Mouse (Mus musculus) lung, embryonic 14.5 days (tissue): ENCODE results near the gene Vps45. TPM values are rescaled to one million over a fixed set of nuclear protein-coding genes. Genes with fewer than 3 reads are reported as not detected.

Source experiments
- ATAC-seq: fragments of 200-750 bp; cut with Nextera tagmentation; 2 replicates; pipeline ENCODE4 v1.8.0; 2017; ENCODE audit warnings: mild to moderate bottlenecking, moderate TSS enrichment, moderate library complexity; ENCODE audit not compliant: insufficient read depth
- DNase-seq: peaks from one replicate; pipeline ENCODE4 v3.0.0-alpha.2; 2015
- H3K27ac ChIP-seq: fragments of 300-500 bp; sonication (generic); 2 replicates; pipeline ENCODE4 v1.5.1; 2014; ENCODE audit warnings: low read depth, mild to moderate bottlenecking, moderate library complexity
- H3K27me3 ChIP-seq: fragments of 300-500 bp; sonication (generic); 2 replicates; pipeline ENCODE4 v1.6.1; 2014; ENCODE audit warnings: low read length, control low read depth; ENCODE audit not compliant: insufficient read depth
- H3K36me3 ChIP-seq: fragments of 300-500 bp; sonication (generic); 2 replicates; pipeline ENCODE4 v1.6.1; 2014; ENCODE audit warnings: control low read depth; ENCODE audit not compliant: insufficient read depth
- H3K4me1 ChIP-seq: fragments of 300-500 bp; sonication (generic); 2 replicates; pipeline ENCODE4 v1.6.1; 2014; ENCODE audit warnings: antibody characterized with exemption, control low read depth; ENCODE audit not compliant: insufficient read depth
- H3K4me2 ChIP-seq: fragments of 300-500 bp; sonication (generic); 2 replicates; pipeline ENCODE4 v1.6.1; 2014; ENCODE audit warnings: mild to moderate bottlenecking
- H3K4me3 ChIP-seq: fragments of 300-500 bp; sonication (generic); 2 replicates; pipeline ENCODE4 v1.5.1; 2014; ENCODE audit warnings: low read depth, low read length
- H3K9ac ChIP-seq: fragments of 300-500 bp; sonication (generic); 2 replicates; pipeline ENCODE4 v1.6.1; 2014
- H3K9me3 ChIP-seq: fragments of 300-500 bp; sonication (generic); 2 replicates; pipeline ENCODE4 v1.6.1; 2016; ENCODE audit warnings: low read depth, low read length, control low read depth
- CTCF ChIP-seq: IDR thresholded peaks from 2 replicates; pipeline ENCODE4 v1.5.1; 2016; ENCODE audit warnings: antibody characterized with exemption, low read depth
- WGBS: fragments of 180-500 bp; shearing (Covaris S2); extraction: QIAGEN DNeasy Blood & Tissue Kit; methylation state at CpG from one replicate; pipeline ENCODE4 v1.1.7; 2014; 5-methylcytosine and 5-hydroxymethylcytosine counted together
- polyA plus RNA-seq: library from polyadenylated mRNA; unstranded; fragments of >200 nt; fragmentation: Nextera tagmentation; extraction: Ambion mirVana; gene quantifications from 2 replicates; pipeline ENCODE4 v1.2.1, GENCODE M21; 2014

The Vps45 gene
- polyA plus RNA-seq: 18.6 and 19.7 TPM in 2 replicates

DNA sequence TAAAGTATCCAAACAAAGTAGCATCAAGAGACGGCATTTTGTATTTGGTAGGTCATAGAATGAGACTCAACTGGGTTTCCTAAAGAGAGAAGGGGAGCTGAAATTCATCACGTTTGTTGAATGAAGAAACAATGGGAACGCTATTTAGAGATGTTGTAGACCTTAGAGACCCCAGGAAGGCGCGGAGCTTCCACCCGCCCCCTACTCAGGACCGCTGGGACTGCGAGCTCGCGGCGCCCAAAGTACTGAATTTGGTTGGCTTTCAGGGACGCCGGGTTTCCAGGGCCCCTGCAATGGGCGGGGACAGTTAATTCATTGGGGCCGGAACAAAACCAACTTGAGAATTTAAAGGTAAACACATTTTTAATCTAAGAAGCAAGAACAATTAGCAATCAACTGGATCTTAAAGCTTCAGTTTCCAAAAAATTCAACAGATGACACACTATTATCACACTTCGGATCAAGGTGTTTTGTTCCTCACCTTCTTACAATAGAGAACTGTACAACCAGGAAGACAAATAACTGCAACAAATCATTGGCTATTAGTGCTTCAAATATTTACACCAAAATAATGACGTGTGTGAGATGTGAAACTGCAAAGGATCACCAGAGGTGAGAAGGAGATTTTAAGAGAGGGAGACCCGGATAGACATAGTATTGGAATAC lies at the start of gene Vps45:
Gene Vps45 (minus strand): TSS at position 236 of the 666 bp plus-strand sequence.
- H3K9me3 ChIP-seq: no peaks in the 10 kb centered on the region
- no peaks in the 10 kb centered on the region for H3K27me3 ChIP-seq
- H3K4me3 ChIP-seq: peak within 1 kb of the TSS; percentile 63
- ATAC-seq: peak; percentile 89
- no peak for TF ChIP-seq CTCF
- peak within 1 kb of the TSS; percentile 78 for H3K4me2 ChIP-seq
- H3K4me1 ChIP-seq: no peaks in the 10 kb centered on the region
- 1% methylated on average over 18 of the region's 18 CpGs for WGBS
- H3K36me3 ChIP-seq: 0 out of 2 replicates have a peak, but pooled peaks cover 5% of the 10 kb centered on the region
- peak within 1 kb of the TSS; percentile 73 for H3K9ac ChIP-seq
- DNase-seq: peak; percentile 83
- H3K27ac ChIP-seq: peak within 1 kb of the TSS; percentile 89

GRCm38 (mm10) chr3:96106151-96106550 lies 47.9 kb upstream of the Vps45 start:
- Histone ChIP-seq H3K9me3 (no peaks in the 10 kb centered on the region), H3K4me1 (peaks cover 5% of the 10 kb centered on the region; the same call in 1 of the 2 replicates), H3K27me3 (no peaks in the 10 kb centered on the region), H3K4me2 (peak overlapping the region; percentile 82), H3K4me3 (peak overlapping the region; percentile 83; the same call in 1 of the 2 replicates), H3K27ac (no peak overlapping the region), H3K36me3 (no peaks in the 10 kb centered on the region), H3K9ac (no peak overlapping the region)
- DNase-seq (no peak), ATAC-seq (no peak)
- no peak for TF ChIP-seq CTCF
- WGBS: 82% methylated on average over 4 of the region's 4 CpGs

DNA sequence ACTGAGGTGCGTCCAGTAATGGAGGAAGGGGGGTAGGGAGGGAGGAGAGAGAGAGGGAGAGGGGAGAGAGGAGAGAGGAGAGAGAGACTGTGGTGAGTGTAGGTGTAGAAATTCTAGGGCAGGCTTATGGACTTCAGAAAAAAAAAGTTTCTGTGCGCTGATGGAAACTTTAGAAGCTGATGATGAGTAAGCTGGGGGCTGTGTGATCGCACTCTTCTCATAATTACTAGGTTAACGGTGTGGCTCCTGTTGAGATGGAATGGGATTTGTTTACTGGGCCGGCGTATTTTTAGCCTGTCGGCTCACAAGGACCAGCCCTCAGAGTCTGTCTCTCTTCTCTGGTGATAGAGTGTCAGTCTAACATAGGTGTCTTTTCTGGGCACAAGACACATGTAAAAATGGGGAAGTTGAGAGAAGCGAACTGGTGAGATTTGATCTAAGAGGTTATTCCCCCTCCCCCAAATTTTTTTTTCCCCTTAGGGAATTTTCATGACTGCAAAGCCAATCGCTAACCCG lies 47.0 kb upstream of the Vps45 start:
- TF ChIP-seq CTCF: no peak
- 9% methylated on average over 10 of the region's 10 CpGs for WGBS
- Histone ChIP-seq H3K9me3 (no peaks in the 10 kb centered on the region), H3K36me3 (no peaks in the 10 kb centered on the region), H3K27me3 (no peaks in the 10 kb centered on the region), H3K9ac (peak overlapping the region; percentile 89), H3K4me3 (peak overlapping the region; percentile 83), H3K4me2 (peak overlapping the region; percentile 82), H3K4me1 (peaks cover 5% of the 10 kb centered on the region; the same call in 1 of the 2 replicates), H3K27ac (peak overlapping the region; percentile 95; the same call in 1 of the 2 replicates)
- DNase-seq (peak; percentile 16), ATAC-seq (no peak)

DNA sequence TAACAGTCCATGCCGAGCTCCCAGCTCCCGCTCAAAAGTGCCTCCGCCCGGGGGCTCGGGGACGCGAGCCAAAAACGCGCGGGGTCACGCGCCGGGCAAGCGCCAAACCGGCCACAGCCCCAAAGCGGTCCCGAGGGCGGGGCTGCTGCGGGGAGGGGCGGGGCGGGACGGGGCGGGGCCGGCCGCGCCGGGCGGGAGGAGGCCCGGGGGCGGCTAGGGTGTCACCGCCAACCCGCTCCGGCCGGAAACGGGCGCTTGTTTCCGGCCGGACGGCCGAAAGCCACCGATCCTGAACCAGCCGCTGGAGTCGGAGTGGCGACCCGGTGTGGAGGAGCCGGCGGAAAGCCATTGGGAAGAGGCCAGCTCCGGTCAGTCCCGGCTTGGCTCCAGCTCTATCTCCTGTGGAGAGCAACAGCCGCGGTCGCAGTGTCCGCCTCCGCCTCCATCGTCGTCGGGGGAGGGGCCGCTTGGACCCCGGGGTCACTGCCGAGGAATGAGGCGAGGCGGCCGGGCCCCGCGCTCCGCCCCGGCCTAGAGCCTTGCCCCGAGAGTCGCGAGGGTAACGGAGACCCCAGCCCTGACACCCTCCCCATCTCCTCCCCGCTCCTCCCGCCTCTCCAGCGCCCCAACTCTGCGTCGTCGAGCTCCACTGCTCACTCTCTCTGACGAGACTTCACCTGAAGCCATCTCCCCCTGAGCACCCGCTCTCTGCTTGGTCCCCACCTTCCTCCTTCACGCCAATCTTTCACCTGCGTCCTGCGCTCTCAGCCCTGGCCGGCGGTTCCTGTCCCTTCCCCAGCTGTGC lies 46.2 kb upstream of the Vps45 start, which contains the start of gene Otud7b:
Gene Otud7b (plus strand): TSS at position 267 of the 805 bp plus-strand sequence.
- TF ChIP-seq CTCF: no peak
- peak within 1 kb of the TSS; percentile 95 for H3K27ac ChIP-seq
- H3K9ac ChIP-seq: peak within 1 kb of the TSS; percentile 89
- H3K9me3 ChIP-seq: no peaks in the 10 kb centered on the region
- peak; percentile 91 for DNase-seq
- H3K36me3 ChIP-seq: no peaks in the 10 kb centered on the region
- peak within 1 kb of the TSS; percentile 83 for H3K4me3 ChIP-seq
- WGBS: under 1% methylated on average over 75 of the region's 84 CpGs
- peak; percentile 91 for ATAC-seq
- H3K27me3 ChIP-seq: no peaks in the 10 kb centered on the region
- peak within 1 kb of the TSS; percentile 82 for H3K4me2 ChIP-seq
- peaks cover 5% of the 10 kb centered on the region; the same call in 1 of the 2 replicates for H3K4me1 ChIP-seq

GRCm38 (mm10) chr3:96103901-96104260 lies 45.6 kb upstream of the Vps45 start:
- ATAC-seq: peak; percentile 45
- Histone ChIP-seq H3K4me1 (peaks cover 5% of the 10 kb centered on the region; the same call in 1 of the 2 replicates), H3K4me2 (peak overlapping the region; percentile 82), H3K36me3 (no peaks in the 10 kb centered on the region), H3K9me3 (no peaks in the 10 kb centered on the region), H3K9ac (peak overlapping the region; percentile 89), H3K27ac (peak overlapping the region; percentile 95), H3K4me3 (peak overlapping the region; percentile 83), H3K27me3 (no peaks in the 10 kb centered on the region)
- 2% methylated on average over 8 of the region's 8 CpGs for WGBS
- no peak for TF ChIP-seq CTCF
- no peak for DNase-seq

GRCm38 (mm10) chr3:96102100-96102872 lies 44.0 kb upstream of the Vps45 start:
- no peaks in the 10 kb centered on the region for H3K36me3 ChIP-seq
- H3K27me3 ChIP-seq: no peaks in the 10 kb centered on the region
- H3K9me3 ChIP-seq: no peaks in the 10 kb centered on the region
- DNase-seq: peak; percentile 81
- H3K27ac ChIP-seq: peak overlapping the region; percentile 12; the same call in 1 of the 2 replicates
- H3K4me3 ChIP-seq: 0 out of 2 replicates have a peak overlapping the region, but pooled peaks have one; percentile 14
- 20% methylated on average over 14 of the region's 14 CpGs for WGBS
- peak overlapping the region; percentile 54 for H3K4me2 ChIP-seq
- H3K4me1 ChIP-seq: peaks cover 9% of the 10 kb centered on the region; the same call in 1 of the 2 replicates
- TF ChIP-seq CTCF: no peak
- peak; percentile 2; the same call in 1 of the 2 replicates for ATAC-seq
- peak overlapping the region; percentile 35; the same call in 1 of the 2 replicates for H3K9ac ChIP-seq
